Mouse (Mus musculus) right cerebral cortex, postnatal 25 days (tissue): Measurements from ENCODE around the gene Agpat3.

Source experiments
- DNase-seq: peaks from one replicate; pipeline ENCODE4 v3.0.0; 2022

Agpat3 gene

DNA sequence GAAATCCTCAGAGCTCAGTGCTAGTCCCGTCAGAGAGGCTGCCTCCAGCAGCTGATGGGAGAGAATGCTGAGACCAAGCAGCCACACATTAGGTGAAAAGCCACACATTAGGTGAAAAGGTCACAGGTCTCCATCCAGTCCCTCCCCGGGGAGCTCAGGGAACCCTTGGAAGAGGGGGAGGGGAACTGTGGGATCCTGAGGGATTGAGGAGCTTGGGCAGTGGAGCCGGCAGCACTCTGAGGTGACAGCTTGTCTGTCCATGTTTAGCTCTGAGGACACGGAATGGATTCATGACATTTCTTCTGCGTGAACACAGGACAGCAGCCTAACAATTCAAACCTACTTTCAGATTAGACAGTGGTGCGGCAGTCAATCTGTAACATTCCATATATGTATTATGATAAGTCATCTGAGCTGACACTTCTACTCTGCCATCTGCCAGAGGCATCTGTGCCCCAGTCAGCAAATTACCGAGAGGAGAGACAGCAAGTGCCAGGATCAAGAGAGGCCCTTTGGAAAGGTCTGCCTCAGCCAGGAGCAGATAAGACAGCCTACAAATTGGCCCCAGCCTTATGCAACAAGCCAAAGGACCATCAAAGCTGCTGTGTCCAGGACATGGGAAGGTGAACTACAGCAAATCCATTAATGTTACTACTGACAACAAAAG, 28.9 kb downstream of the Agpat3 start:
- no peak for DNase-seq

GRCm38 (mm10) chr10:78322806-78323205, 29.5 kb downstream of the Agpat3 start:
- no peak for DNase-seq

GRCm38 (mm10) chr10:78321133-78321757, 31.0 kb downstream of the Agpat3 start:
- no peak for DNase-seq

DNA sequence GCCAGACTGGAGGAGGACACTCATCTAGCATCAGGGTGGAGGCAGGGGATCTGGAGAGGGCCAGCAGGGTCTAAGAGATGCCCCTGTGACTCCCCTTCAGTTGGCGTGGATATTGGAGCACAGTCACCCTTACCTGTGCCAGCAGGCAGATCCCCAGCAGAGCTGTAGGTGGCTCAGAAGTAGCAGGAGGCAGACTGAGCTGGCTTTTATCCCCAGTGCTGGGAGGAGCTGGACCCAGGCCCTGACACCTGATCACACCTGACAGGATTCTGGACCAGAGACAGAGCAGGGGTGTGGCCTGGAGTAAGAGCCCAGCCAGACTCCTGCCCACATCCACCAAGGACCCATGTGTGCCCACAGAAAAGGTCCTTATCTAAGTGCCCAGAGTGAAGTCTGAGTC, 31.8 kb downstream of the Agpat3 start:
- DNase-seq = no peak

DNA sequence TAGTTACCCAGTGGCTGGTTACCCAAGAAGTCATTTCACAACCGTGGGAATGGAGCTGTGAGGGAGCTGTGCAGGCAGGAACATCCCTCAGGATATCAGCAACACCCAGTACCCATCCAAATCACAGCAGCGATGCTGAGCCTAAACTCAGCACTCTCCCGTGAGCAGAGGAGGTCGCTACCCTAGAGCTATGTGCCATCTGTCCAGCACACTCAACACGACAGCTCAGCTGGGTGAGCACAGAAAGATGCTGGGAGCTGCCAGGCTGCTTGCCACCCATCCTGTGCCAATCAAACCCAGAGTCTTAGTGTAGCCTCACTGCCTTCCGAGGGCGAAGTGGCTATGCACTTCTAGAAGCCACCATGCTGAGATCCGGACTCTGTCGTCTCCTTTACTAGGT, 32.3 kb downstream of the Agpat3 start:
- DNase-seq = no peak

DNA sequence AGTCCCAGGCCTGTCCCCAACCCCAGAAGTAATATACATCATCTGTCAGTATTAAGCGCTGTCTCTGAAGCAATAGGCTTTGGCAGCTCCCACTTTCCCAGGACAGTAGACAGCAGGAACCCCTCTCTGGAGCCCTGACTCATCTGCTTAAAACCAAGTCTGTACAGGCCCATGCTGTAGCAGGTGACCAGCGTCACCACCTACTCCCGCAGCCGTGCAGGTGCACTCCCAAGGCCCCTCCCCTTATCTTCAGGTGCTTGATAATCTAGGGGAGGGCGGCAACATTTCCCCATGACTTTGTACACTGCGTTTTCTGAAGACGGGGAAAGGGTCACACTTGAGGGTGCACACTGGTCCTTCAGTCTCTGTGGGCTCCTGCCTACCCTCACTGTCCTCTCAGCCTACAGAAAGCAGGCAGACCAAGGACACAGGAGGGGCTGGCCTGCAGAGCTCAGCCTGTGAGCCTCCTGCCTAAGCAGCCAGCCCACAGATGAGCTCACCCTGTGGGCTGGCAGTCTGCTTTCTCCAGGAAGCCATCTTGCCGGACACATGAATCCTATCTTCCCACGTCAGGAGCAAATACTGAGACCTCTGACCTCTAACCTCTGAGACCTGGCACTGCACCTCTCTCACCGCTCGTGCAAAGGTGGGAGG, 34.9 kb downstream of the Agpat3 start:
- no peak for DNase-seq

DNA sequence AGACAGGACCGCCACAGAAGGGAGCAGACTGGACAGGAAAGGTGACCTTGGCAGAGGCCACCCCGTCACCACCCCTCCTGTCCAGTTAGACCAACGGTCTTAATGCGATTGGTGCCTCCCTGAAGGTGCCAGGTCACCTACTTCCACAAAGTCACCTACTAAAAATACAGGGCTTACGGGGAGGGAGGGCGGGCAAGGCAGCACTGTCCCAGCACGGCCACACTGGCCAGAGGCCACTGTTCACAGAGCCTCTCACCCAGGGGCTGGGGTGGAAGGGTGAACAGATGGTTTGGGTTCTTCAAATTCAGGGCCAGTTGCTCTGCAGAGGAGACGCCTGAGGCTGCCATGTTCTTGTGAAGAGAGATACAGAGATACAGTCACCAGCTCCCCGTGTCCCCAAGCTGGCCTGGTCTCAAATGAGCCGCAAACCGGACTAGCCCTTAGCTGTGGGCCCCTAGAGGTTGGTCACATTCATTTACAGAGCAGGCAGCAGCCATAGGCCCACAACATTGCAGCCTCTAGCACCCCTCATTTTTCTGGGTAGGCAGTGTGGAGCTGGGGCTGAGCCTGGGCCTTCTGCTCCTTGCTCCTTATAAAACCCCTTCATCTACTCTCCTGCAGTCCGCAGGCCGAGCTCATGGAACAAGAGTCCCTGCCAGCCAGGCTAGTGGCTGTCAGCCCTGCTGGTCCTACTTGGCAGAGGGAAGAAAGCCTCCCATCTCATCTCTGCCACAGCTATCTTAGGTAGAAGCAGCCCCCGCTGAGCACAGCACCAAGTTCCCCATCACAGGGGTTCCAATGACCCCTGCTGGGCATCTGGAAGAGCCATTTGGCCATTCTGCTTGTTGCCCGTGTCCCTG, 35.8 kb downstream of the Agpat3 start:
- no peak for DNase-seq

DNA sequence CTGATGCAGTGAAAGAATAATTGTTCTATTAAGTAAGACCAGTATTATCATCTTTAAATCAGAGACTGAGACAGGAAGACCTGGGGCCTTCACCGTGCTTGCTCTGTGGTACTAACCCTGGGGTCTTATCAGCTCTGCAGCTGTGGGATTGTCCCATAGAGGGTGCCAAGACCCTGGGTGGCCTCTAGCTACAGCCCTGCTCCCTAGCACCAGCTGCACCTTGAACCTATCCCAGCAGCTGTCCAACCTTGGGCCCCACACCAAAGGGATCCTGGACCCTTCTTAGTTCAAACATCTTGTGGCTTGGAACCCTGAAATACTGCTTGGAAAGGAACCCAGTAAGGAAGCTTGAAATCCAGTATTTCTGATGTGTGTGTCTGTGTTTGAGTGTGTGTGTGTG, 37.1 kb downstream of the Agpat3 start:
- DNase-seq = no peak

- no peak for DNase-seq
These were observed 40.2 kb downstream of the Agpat3 start for GRCm38 (mm10) chr10:78311886-78312635.

- DNase-seq = no peak
These were observed 41.5 kb downstream of the Agpat3 start for GRCm38 (mm10) chr10:78310747-78311267.

DNA sequence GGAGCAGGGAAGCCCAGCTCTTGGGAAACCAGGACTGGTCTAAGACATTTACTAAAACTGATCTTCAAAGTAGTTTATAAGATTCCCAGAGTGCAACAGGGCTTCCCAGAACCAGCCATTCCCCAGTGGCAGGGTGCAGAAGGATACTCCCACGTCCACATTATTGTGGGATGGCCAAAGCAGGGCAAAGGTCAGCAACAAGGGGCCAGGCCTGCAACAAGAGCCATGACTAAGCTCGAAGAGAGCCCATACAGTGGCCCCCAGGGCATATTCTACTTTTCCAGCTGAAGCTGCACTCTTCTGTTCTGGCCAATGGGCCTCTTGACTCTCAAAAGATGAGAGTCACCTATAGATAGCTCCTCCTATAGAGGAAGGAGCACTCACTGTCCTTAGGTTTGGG, 43.7 kb downstream of the Agpat3 start:
- no peak for DNase-seq

- no peak for DNase-seq
These were observed 44.9 kb downstream of the Agpat3 start for GRCm38 (mm10) chr10:78307391-78307790.

DNA sequence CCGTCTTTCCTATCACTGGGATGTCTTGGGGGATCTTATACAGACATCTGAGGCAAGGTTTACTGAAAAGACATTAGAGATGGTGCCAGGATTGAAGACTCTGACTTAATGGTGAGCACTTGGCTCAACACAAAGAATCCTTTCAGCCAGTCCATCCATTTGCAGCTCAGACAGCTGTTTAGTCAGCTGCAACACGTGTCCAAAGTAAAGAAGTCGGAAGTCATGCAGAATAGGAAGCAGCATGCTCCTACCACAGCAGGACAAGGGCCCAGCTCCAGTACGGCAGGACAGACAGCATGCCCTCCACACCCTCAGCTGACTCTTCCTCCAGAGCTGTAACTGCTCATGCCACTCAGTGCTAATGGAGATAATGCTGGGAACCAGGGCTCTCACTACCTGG, 46.3 kb downstream of the Agpat3 start:
- no peak for DNase-seq

DNA sequence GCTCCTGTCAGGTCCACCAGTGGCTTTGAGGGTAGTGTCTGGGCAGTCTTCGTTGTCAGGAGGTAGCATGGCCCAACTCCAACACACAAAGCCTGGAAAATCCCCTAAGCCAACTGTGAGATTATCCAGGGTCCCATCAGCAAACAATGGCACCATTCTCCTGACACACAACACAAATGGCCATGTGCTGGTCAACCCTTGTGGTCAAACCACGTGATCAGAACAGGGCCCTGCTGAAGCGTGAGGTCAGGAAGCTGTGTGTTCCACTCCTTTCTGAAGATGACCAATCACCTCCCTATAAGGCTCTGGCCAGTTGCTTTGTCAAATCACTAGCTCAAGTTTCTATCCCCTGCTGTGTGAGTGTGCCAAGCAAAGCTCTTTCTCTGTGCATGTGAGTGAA, 47.3 kb downstream of the Agpat3 start:
- no peak for DNase-seq

DNA sequence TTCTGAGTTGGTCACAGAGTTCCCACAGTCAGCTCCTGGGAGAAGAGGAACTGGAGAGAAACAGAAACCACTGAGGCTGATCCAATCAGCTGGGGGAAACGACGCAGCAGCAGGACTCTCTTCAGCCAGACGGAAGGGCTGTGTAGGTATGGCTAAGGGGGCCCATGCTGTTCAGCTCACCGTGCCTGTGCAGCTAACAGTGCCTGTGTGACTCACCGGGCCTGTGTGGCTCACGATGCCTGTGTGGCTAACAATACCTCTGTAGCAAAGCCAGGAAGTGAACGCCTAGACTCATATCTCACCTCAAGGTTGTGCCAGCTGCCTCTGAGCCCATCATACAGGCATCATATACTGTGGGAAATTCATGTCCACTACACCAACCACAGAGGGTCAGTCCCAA, 48.6 kb downstream of the Agpat3 start:
- DNase-seq = peak; percentile 40

GRCm38 (mm10) chr10:78300061-78300460, 52.2 kb downstream of the Agpat3 start:
- DNase-seq = peak; percentile 64

DNA sequence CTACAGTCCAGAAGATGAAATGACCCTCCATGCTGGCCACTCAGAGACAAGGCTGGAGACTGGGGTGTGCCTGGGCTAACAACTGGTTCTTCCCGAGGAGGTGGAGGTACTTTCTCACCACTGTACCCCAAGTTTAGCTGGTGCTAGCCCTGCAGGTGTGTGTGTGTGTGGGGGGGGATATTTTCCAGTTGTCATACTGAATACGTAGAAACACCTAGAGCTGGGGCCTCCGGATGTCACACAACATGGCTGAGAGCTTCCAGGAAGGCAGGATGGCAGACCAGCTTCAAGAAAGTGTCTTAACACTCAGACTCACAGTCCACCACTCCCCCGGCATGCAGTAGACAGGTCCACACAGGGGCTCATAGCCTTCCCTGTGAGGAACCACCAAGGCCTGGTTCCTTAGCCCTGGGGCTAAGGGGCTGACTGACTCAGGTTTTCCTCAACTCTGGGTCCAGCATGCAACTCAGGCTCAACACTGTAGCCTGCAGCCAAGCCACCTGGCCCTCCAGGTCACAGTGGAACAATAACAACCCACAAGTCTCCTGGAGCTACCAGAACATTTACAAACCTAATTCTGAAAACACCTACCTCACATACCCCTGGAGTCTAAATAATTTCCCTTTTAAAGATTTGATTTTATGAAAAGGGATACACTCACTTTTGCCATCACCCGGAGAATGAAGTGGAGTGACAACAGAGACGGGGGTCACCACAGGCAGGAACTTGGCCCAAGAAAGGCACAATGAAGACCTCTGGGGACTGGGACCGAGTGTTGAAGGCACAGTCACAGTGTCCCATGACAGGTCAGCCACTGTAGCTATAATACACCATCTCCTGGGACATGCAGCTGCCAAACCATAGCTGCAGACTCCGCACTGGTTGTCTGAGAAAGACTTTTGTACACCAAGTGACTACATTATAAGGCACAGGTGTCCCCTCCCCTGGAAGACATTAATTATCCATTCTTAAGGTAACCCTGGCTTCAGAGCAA, 53.3 kb downstream of the Agpat3 start:
- DNase-seq = no peak

GRCm38 (mm10) chr10:78297576-78298484, 54.5 kb downstream of the Agpat3 start:
- peak; percentile 68 for DNase-seq

DNA sequence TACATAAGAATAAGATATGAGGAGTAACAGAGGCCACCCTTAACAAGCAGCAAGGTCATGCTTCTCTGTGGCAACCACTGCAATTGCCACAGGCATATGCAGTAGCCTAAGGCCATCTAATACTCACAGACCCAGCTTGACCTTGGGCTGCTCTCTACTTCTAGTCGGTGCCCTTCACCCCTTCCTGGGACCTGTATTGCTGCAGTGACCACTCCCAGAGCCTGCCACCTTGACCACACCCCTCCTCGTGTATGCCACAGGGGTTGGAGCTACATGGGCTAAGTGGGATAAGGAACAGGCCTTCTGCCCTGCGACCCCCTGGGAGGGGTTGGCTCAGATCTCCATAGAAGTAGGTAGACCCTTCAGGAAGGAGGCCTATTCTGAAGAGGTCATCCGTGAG, 55.3 kb downstream of the Agpat3 start:
- DNase-seq = no peak

- DNase-seq = no peak
These were observed 55.9 kb downstream of the Agpat3 start for GRCm38 (mm10) chr10:78296371-78296770.
